Mouse (Mus musculus): Measurements from ENCODE around the gene Zfp991.
"Not testable (repeated sequence)": the region's sequence is repeated elsewhere in the genome, so short reads cannot be mapped to it uniquely, and the experiment has no call there.

GRCm38 (mm10) chr4:147222021-147222420, 90.2 kb downstream of the Zfp991 start:
- not testable (repeated sequence) for TF ChIP-seq CTCF, POLR2A (IDR thresholded peaks at IDR 0.05; ENCODE audit: extremely low read depth, insufficient read depth, low read length)

Measured in cortical plate, adult 2 months (tissue).